Mouse (Mus musculus): ENCODE measurements around the gene Ivd.

- TF ChIP-seq POLR2A (IDR thresholded peaks at IDR 0.05; ENCODE audit: extremely low read depth, insufficient read depth, low read length) (no peak), CTCF (IDR thresholded peaks at IDR 0.05; ENCODE audit: extremely low read depth, insufficient read depth, low read length) (no peak)
Observed at GRCm38 (mm10) chr2:118899981-118900825, 38.4 kb downstream of the Ivd start, which contains the start of gene Bahd1.
